Mouse (Mus musculus) spleen, adult 18-20 months (tissue): ENCODE data around the gene Gm20897.
"Not testable (repeated sequence)": the region's sequence is repeated elsewhere in the genome, so short reads cannot be mapped to it uniquely, and the experiment has no call there.

Experiments used
- DNase-seq, 2 experiments: peaks; one replicate each; pipeline ENCODE4 v3.0.0; 2022; ENCODE audit warnings: mixed read lengths in 2 of 2

Gm20897 gene

GRCm38 (mm10) chrY:38502138-38502537, at the start of gene Gm20897:
Gm20897 (minus strand) TSS chrY:38502238.
- DNase-seq: not testable (repeated sequence)
